Mouse (Mus musculus): ENCODE results near the gene 4933414I15Rik.

4933414I15Rik gene

GRCm38 (mm10) chr11:50943506-50943905 is at the start of gene 4933414I15Rik:
4933414I15Rik (minus strand) TSS chr11:50943765.
- DNase-seq (ENCODE audit: low spot score in 2 of 2): no peak

DNA sequence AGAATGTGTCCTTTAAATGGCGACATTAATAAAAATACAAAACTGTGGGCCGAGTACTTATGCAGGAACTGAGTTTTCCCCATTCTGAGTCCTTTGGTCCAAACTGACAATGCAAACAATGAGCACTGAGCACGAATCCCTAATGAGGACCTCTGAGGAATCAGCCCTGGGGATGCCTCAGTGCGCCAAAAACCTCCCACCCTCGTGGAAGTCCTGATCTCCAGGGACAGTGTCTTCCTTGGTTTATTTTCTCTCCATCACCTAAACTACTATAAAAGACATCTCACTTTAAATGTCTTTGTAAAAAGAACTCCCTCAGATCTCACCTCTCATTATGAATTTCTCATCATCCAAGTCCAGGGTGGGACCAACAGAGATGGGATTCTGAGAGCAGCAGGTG is 38.1 kb upstream of the 4933414I15Rik start, which contains the start of gene Olfr1377:
Gene Olfr1377, plus strand, starts transcription at position 301 of the 400 bp plus-strand sequence.
- DNase-seq (ENCODE audit: low spot score in 2 of 2): no peak

DNA sequence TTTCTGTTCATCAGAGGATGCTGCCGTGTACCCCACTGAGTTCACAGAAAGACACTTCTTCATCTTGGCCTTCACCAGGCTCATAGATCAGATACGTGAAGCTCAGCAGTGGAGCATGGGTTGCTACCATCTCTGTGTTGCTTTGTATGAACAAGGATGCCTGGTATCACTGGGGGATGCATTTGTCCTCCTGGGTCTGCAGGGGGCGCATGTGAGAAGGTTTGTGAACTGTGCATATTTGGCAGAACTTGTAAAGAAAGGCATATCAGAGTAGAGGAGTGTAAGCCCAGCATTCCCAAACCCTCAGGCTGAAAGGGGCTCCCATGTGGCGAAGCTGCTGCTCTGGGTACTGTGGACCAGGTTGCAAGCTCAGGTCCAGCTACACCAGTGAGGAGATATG is 33.7 kb upstream of the 4933414I15Rik start:
- no peak for DNase-seq (ENCODE audit: low spot score in 2 of 2)

DNA sequence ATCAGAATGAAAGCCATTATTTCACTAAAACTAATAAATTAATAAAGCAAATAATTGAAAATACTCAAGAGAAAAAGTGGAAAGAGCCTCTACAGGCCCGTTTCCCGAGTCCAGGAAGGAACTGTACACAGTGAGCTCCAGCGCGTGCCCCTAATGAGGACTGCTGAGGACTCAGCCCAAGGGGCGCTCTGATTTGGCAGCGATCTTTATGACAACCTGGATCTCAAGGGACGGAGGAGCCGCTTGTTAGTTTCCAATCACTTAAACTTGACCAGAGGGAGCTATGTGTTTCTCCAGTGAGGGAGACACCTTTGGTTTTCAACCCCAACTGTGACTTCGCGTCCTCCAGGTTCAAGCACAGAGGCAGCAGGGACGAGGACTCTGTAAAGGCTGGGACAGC is 22.7 kb upstream of the 4933414I15Rik start, which contains the start of gene Olfr1378:
Gene Olfr1378, plus strand, starts transcription at position 301 of the 400 bp plus-strand sequence.
- DNase-seq (ENCODE audit: low spot score in 2 of 2): no peak

DNA sequence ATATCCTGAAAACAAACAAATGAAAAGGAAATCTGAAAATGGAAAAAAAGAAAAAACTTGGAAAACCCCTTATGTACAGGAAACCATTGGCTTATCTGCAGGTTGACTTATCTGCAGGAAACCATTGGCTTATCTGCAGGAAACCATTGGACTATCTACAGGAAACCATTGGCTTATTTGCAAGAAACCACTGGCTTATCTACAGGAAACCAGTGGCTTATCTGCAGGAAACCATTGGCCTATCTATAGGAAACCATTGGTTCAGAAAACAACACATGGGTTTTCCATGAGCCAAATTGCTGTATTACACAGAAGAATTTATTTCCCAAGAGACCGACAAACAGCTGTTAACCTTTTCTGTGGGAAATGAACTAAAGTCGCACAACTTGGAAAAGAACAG is 21.3 kb upstream of the 4933414I15Rik start:
- no peak for DNase-seq (ENCODE audit: low spot score in 2 of 2)

GRCm38 (mm10) chr11:50953665-50954064 is 10.1 kb upstream of the 4933414I15Rik start, which contains the start of gene Prop1:
Prop1 (minus strand) TSS chr11:50953765.
- no peak for DNase-seq (ENCODE audit: low spot score in 2 of 2)

DNA sequence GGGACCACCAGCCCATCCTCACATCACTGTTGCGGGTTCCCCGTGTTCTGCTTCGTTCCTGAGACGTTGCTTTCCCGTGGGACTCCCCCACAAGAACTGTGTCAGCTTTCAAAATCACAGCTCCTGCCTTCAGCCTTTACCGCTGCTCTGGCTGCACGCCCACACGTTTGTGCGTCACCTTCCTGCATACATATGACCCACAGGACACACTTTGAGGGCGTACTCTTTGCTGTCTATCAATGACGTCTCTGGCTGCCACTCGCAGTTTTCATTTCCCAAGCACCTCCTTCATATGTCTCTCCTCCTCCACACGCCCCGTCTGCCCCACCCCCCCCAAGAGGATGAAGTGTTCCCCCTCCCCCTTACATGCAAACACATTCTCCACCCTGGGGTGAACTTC is 8.7 kb upstream of the 4933414I15Rik start:
- DNase-seq (ENCODE audit: low spot score in 2 of 2): no peak

DNA sequence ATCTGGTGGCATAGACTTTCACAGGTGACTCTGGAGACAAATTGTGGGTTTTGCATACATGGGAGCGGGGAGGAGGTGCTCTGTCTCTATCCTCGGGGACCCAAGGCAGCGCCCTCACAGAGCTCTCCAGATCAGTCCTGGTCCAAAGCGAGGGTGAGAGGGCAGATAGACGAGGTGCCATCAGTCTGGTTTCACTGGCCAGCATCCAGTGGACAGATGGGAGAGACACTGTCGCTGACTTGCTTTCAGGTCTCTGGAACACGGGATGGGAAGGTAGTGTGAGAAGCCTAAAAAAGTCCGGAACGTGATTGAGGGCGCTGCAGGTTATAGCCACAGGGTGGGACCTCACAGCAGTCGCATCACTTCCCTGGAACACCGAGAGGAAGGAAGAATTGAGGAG is 1.2 kb downstream of the 4933414I15Rik start:
- no peak for DNase-seq (ENCODE audit: low spot score in 2 of 2)

GRCm38 (mm10) chr11:50939621-50940366 is 3.8 kb downstream of the 4933414I15Rik start:
- no peak for DNase-seq (ENCODE audit: low spot score in 2 of 2)

- no peak for DNase-seq (ENCODE audit: low spot score in 2 of 2)
Measured at GRCm38 (mm10) chr11:50938435-50938834, 5.1 kb downstream of the 4933414I15Rik start.

GRCm38 (mm10) chr11:50932040-50932439 is 11.5 kb downstream of the 4933414I15Rik start:
- DNase-seq (ENCODE audit: low spot score in 2 of 2): no peak

GRCm38 (mm10) chr11:50931451-50931866 is 12.1 kb downstream of the 4933414I15Rik start, which contains the start of gene Zfp354b:
Zfp354b (minus strand) TSS chr11:50931633.
- DNase-seq (ENCODE audit: low spot score in 2 of 2): peak; percentile 70 to 81

DNA sequence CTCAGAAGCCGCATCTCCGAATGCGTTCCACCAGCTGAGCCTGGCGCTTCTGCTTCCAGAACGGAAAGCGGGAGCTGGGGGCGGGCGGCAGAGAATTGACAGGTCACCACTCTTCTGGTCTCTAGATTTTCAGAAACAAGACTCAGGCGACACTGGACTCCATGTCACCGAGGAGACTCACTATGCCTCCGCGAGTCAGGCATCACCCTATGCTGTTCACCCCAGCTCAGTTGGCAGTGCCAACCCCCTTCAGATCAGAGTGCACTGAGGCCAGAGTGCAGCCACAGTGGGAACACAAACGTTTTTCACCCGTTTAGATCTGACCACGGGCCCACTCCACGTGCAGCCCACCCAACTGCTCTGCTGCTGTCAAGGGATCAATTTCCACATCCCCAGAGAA is 12.5 kb downstream of the 4933414I15Rik start:
- no peak for DNase-seq (ENCODE audit: low spot score in 2 of 2)

GRCm38 (mm10) chr11:50930469-50931014 is 13.0 kb downstream of the 4933414I15Rik start:
- DNase-seq (ENCODE audit: low spot score in 2 of 2): no peak

GRCm38 (mm10) chr11:50915671-50916320 is 27.8 kb downstream of the 4933414I15Rik start, which contains the start of gene Zfp2:
Zfp2 (minus strand) TSS chr11:50916165.
- peak; percentile 79 to 90 for DNase-seq (ENCODE audit: low spot score in 2 of 2)

DNA sequence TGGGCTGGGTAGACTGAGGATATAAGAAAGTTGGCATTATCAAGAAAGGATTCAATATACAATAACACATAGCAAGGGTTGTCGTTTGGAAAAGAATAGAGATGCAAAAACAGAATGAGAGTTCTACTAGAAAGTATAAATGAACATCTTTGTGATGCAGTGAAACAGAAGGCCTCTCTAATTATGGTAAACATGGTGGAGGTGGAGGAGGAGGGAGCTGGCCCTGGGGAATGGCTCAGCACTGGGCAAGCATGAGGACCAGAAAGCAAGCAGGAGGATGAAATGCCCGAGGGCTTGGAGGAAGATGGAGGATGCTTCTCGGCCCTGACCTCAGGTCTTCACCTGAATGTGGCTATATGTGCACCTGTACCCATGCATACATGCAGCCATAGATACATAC is 29.1 kb downstream of the 4933414I15Rik start:
- DNase-seq (ENCODE audit: low spot score in 2 of 2): no peak

DNA sequence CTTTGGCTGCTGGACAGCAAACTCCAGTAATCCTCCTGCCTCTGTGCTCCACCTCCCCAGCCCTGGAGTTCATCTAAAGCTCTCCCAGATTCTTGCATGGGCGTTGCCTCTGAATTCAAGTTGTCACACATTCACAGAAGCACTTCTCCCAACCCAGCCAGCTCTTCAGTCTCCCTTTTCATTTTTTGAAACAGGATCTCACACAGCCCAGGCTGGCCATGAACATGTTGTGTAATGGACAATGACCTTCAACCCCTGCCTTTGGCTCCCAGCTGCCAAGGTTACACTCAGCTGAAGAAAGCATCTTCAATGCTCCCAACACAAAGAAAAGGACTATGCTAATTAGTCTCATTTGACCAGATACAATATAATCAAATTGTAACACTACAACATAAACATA is 30.3 kb downstream of the 4933414I15Rik start:
- no peak for DNase-seq (ENCODE audit: low spot score in 2 of 2)

DNA sequence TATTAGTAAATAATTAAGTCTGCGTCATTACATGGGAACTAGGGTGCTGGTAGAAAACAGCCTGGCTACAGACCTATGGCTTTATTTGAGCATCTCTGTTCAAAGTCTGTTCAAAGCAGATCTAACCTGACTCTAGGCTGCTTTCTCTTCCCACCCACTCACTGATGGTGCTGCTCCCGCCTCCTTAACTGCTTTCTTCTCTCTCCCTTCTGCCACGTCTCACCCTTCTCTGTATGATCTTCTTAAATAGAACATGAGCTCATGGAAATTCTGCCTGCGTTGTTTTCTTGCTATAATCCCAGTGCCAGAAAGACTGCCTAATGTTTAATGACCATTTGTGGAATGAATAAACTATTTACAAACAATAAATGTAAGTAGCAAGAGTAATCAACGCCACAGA is 35.4 kb downstream of the 4933414I15Rik start:
- DNase-seq (ENCODE audit: low spot score in 2 of 2): no peak

- DNase-seq (ENCODE audit: low spot score in 2 of 2): no peak
Measured at GRCm38 (mm10) chr11:50897359-50897758, 46.2 kb downstream of the 4933414I15Rik start.

- no peak for DNase-seq (ENCODE audit: low spot score in 2 of 2)
Measured at GRCm38 (mm10) chr11:50892441-50892840, 51.1 kb downstream of the 4933414I15Rik start.
